Comparison of ENCODE assay signal across 22 mouse cellular contexts in the genomic region with DNA sequence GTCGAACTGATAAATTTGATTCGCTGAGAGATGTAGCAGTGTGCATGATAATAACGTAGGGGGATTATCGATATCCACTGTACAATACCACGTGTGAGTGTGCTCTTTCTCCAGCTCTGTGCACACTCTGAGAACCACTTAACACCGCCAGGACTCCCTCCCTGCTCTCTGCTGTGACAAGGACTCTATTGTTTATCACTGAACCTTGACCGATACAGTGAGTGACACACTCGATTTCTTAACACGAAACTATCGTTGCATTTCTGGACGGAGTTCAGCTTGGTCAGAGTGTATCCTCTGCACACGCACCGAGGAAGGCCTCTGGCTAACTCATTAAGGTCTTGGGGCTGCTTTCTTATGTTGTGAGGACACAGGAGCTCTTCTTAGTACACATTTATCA.
DNase-seq lines count a peak whose midpoint lies in the region; ATAC-seq and TF ChIP-seq lines count a peak whose summit lies in the region.
"Had no signal": no experiment of that assay in that cellular context is flagged by ENCODE, and none has a peak within 500 bp of the region (broad histone marks: within the 10 kb centered on the region; RNA-seq: fewer than 3 reads in every experiment).

No protein-coding gene starts in this region.

- ATAC-seq in heart, embryonic 11.5 days (replicated peaks; ENCODE audit: insufficient number of reproducible peaks, low FRiP score, low TSS enrichment) = no peak
- ATAC-seq in intestine, postnatal 0 days = peak; percentile 85
- ATAC-seq: activated CD4-positive, CD25-positive, alpha-beta regulatory T cell, adult 4 months; Patski had no signal

- H3K4me3 ChIP-seq in heart, adult 2 months = no peak overlapping the region
- H3K4me3 ChIP-seq in heart, embryonic 11.5 days (ENCODE audit: low read depth, low read length) = no peak overlapping the region
- H3K4me3 ChIP-seq in intestine, postnatal 0 days (ENCODE audit: low read depth, low read length) = no peak overlapping the region
- H3K4me3 ChIP-seq: embryonic facial prominence, embryonic 13.5 days; hindbrain, embryonic 15.5 days; neural tube, embryonic 12.5 days had no signal

- no peak for TF ChIP-seq POLR2A in heart, adult 2 months (IDR thresholded peaks at IDR 0.05; ENCODE audit: insufficient read depth, low read depth, low read length)

- H3K4me1 ChIP-seq in heart, adult 2 months (ENCODE audit: control insufficient read depth, insufficient read depth, low read length) = peaks cover 17% of the 10 kb centered on the region
- H3K4me1 ChIP-seq in heart, embryonic 11.5 days (ENCODE audit: control insufficient read depth, insufficient read depth, low read length) = peaks cover 14% of the 10 kb centered on the region
- H3K4me1 ChIP-seq in intestine, postnatal 0 days (replicated peaks; ENCODE audit: control insufficient read depth, insufficient read depth, low read length) = peaks cover 11% of the 10 kb centered on the region

- H3K79me2 ChIP-seq in heart, adult 2 months (replicated peaks; ENCODE audit: control insufficient read depth, insufficient read depth, low read length) = no peaks in the 10 kb centered on the region

- H3K9ac ChIP-seq in heart, adult 2 months (ENCODE audit: low read depth, low read length) = no peak overlapping the region
- H3K9ac ChIP-seq in heart, embryonic 11.5 days (ENCODE audit: low read depth, low read length) = no peak overlapping the region
- H3K9ac ChIP-seq in intestine, postnatal 0 days (ENCODE audit: low read depth, low read length) = no peak overlapping the region
- H3K9ac ChIP-seq: embryonic facial prominence, embryonic 13.5 days; hindbrain, embryonic 15.5 days; liver, embryonic 14.5 days; neural tube, embryonic 12.5 days had no signal

- 48% methylated on average over 13 of the region's 13 CpGs for WGBS in heart, adult 2 months
- WGBS in heart, embryonic 11.5 days (ENCODE audit: insufficient replicate concordance) = 63% methylated on average over 13 of the region's 13 CpGs
- 36% methylated on average over 13 of the region's 13 CpGs for WGBS in intestine, postnatal 0 days

- no peak for TF ChIP-seq CTCF in heart, adult 2 months (IDR thresholded peaks at IDR 0.05)
- TF ChIP-seq CTCF in intestine, postnatal 0 days (IDR thresholded peaks at IDR 0.05; ENCODE audit: low read depth) = peak; percentile 41

- H3K27ac ChIP-seq in heart, adult 2 months = no peak overlapping the region
- H3K27ac ChIP-seq in heart, embryonic 11.5 days (ENCODE audit: low read depth, low read length) = no peak overlapping the region
- peak overlapping the region; percentile 46 for H3K27ac ChIP-seq in intestine, postnatal 0 days (ENCODE audit: low read depth, low read length)
- H3K27ac ChIP-seq: embryonic facial prominence, embryonic 13.5 days; hindbrain, embryonic 15.5 days; liver, embryonic 14.5 days; neural tube, embryonic 12.5 days had no signal

- 0 out of 2 replicates have a peak, but pooled peaks have one; percentile 12 for TF ChIP-seq EP300 in heart, adult 2 months (IDR thresholded peaks at IDR 0.05; ENCODE audit: insufficient read depth, low read depth, low read length)

- H3K4me2 ChIP-seq in heart, embryonic 11.5 days = no peak overlapping the region
- H3K4me2 ChIP-seq in intestine, postnatal 0 days (replicated peaks; ENCODE audit: low read depth) = 0 out of 2 replicates have a peak overlapping the region, but pooled peaks have one; percentile 9
- H3K4me2 ChIP-seq: embryonic facial prominence, embryonic 13.5 days; hindbrain, embryonic 15.5 days; neural tube, embryonic 12.5 days had no signal

- intact Hi-C loops in heart, adult 2 months (cut with DNase I) = no loop called here

- no peaks in the 10 kb centered on the region for H3K27me3 ChIP-seq in heart, adult 2 months (ENCODE audit: control insufficient read depth, insufficient read depth, low read length)
- no peaks in the 10 kb centered on the region for H3K27me3 ChIP-seq in heart, embryonic 11.5 days (ENCODE audit: control insufficient read depth, insufficient read depth, low read length)
- no peaks in the 10 kb centered on the region for H3K27me3 ChIP-seq in intestine, postnatal 0 days (replicated peaks; ENCODE audit: control insufficient read depth, insufficient read depth, low read length)
- H3K27me3 ChIP-seq: embryonic facial prominence, embryonic 13.5 days; hindbrain, embryonic 15.5 days; megakaryocyte, embryonic 14.5 days; neural tube, embryonic 12.5 days; Patski had no signal

- H3K36me3 ChIP-seq in heart, adult 2 months (ENCODE audit: control insufficient read depth, insufficient read depth, low read length) = no peaks in the 10 kb centered on the region
- no peaks in the 10 kb centered on the region for H3K36me3 ChIP-seq in heart, embryonic 11.5 days (ENCODE audit: control insufficient read depth, insufficient read depth, low read length)
- no peaks in the 10 kb centered on the region for H3K36me3 ChIP-seq in intestine, postnatal 0 days (ENCODE audit: control insufficient read depth, insufficient read depth)
- H3K36me3 ChIP-seq: embryonic facial prominence, embryonic 13.5 days; hindbrain, embryonic 15.5 days; neural tube, embryonic 12.5 days had no signal

- no peak for DNase-seq in heart, adult 2 months
- peak; percentile 17 for DNase-seq in Muller cell, postnatal 12 days (ENCODE audit: inconsistent ontology term)
- peak; percentile 72 for DNase-seq in adrenal gland, postnatal 14 days
- DNase-seq in yolk sac, embryonic 10.5 days (ENCODE audit: low spot score) = no peak
- no peak for DNase-seq in ovary, postnatal 36 days (ENCODE audit: low spot score)
- DNase-seq: cerebellum, adult 9-10 months; heart, postnatal 14 days; kidney, adult 9 months; kidney, postnatal 4 days; layer of hippocampus, postnatal 36 days; left cerebral cortex, postnatal 4 days; lung, postnatal 10 days; thymus, adult 18-20 months had no signal

- H3K9me3 ChIP-seq in heart, embryonic 11.5 days (replicated peaks; ENCODE audit: control insufficient read depth, low read length) = no peaks in the 10 kb centered on the region
- no peaks in the 10 kb centered on the region for H3K9me3 ChIP-seq in intestine, postnatal 0 days (ENCODE audit: control insufficient read depth)
- H3K9me3 ChIP-seq: embryonic facial prominence, embryonic 13.5 days; hindbrain, embryonic 15.5 days; neural tube, embryonic 12.5 days had no signal

Comparison
In these comparisons a context has a peak if more than half of its experiments do, and no peak if none do; other contexts are left out.
1. DNase-seq: peak in Muller cell, postnatal 12 days (single experiment) and adrenal gland, postnatal 14 days (single experiment); none in heart, adult 2 months (0 of 2), yolk sac, embryonic 10.5 days (single experiment) and ovary, postnatal 36 days (single experiment).